Mouse (Mus musculus) kidney, adult 8-10 months (tissue): ENCODE measurements around the gene Hnrnpa2b1.
A peak's percentile ranks its signal among the peaks of the same experiment; 100 is the strongest.

Experiments
- DNase-seq, 2 experiments: peaks; one replicate each; pipeline ENCODE4 v3.0.0; 2022

Hnrnpa2b1 gene

GRCm38 (mm10) chr6:51468891-51469561, 668 bp downstream of the Hnrnpa2b1 start:
- DNase-seq = peak; percentile 57 to 78

GRCm38 (mm10) chr6:51467649-51468048, 2.0 kb downstream of the Hnrnpa2b1 start:
- no peak for DNase-seq

GRCm38 (mm10) chr6:51460363-51460762, 9.3 kb downstream of the Hnrnpa2b1 start:
- no peak for DNase-seq

GRCm38 (mm10) chr6:51460021-51460360, 9.7 kb downstream of the Hnrnpa2b1 start:
- DNase-seq = no peak

GRCm38 (mm10) chr6:51459313-51460020, 10.2 kb downstream of the Hnrnpa2b1 start:
- DNase-seq = no peak

- DNase-seq = no peak
These were observed 10.8 kb downstream of the Hnrnpa2b1 start for GRCm38 (mm10) chr6:51458925-51459312.

- DNase-seq = no peak
These were observed 11.8 kb downstream of the Hnrnpa2b1 start for GRCm38 (mm10) chr6:51457770-51458387.

- DNase-seq = no peak
These were observed 12.4 kb downstream of the Hnrnpa2b1 start for GRCm38 (mm10) chr6:51457283-51457682.

- DNase-seq = no peak
These were observed 13.5 kb downstream of the Hnrnpa2b1 start for GRCm38 (mm10) chr6:51456198-51456597.

GRCm38 (mm10) chr6:51454949-51455348, 14.7 kb downstream of the Hnrnpa2b1 start:
- no peak for DNase-seq

GRCm38 (mm10) chr6:51452927-51453503, 16.7 kb downstream of the Hnrnpa2b1 start:
- no peak for DNase-seq

- no peak for DNase-seq
These were observed 27.4 kb downstream of the Hnrnpa2b1 start for GRCm38 (mm10) chr6:51442191-51442835.

GRCm38 (mm10) chr6:51438826-51439330, 30.8 kb downstream of the Hnrnpa2b1 start:
- DNase-seq = no peak

- DNase-seq = no peak
These were observed 32.0 kb downstream of the Hnrnpa2b1 start for GRCm38 (mm10) chr6:51437665-51438064.

- no peak for DNase-seq
These were observed 35.4 kb downstream of the Hnrnpa2b1 start for GRCm38 (mm10) chr6:51434270-51434669.

GRCm38 (mm10) chr6:51432535-51433397, 36.9 kb downstream of the Hnrnpa2b1 start, which contains the start of gene Nfe2l3:
TSS of gene Nfe2l3 (plus strand) at chr6:51432670.
- peak in 1 of 2 experiments; percentile 33 for DNase-seq

- no peak for DNase-seq
These were observed 45.2 kb downstream of the Hnrnpa2b1 start for GRCm38 (mm10) chr6:51424537-51424936.

- no peak for DNase-seq
These were observed 46.1 kb downstream of the Hnrnpa2b1 start for GRCm38 (mm10) chr6:51423466-51424122.

- DNase-seq = no peak
These were observed 52.3 kb downstream of the Hnrnpa2b1 start for GRCm38 (mm10) chr6:51417306-51417936.

- no peak for DNase-seq
These were observed 53.3 kb downstream of the Hnrnpa2b1 start for GRCm38 (mm10) chr6:51416433-51416832.
